Mouse (Mus musculus) brain, embryonic 14.5 days (tissue): ENCODE measurements around the gene D6Ertd527e.

ENCODE experiments used
- CTCF ChIP-seq: fragments of 200-500 bp; IDR thresholded peaks from 2 replicates; pipeline ENCODE4 v1.5.1; 2012; ENCODE audit warnings: inconsistent platforms, mild to moderate bottlenecking, moderate library complexity, borderline replicate concordance; ENCODE audit not compliant: insufficient read depth, insufficient read length; ENCODE audit errors: extremely low read depth
- POLR2A ChIP-seq: fragments of 200-500 bp; IDR thresholded peaks from 2 replicates; pipeline ENCODE4 v1.6.1; 2012; ENCODE audit warnings: mild to moderate bottlenecking, inconsistent platforms, borderline replicate concordance; ENCODE audit not compliant: poor library complexity, insufficient read depth, insufficient read length, severe bottlenecking; ENCODE audit errors: extremely low read depth

- 0 out of 2 replicates have a peak, but pooled peaks have one; percentile 1 for TF ChIP-seq CTCF
- no peak for TF ChIP-seq POLR2A
These were observed 44.8 kb upstream of the D6Ertd527e start for GRCm38 (mm10) chr6:87059754-87060153.
